Mouse (Mus musculus): ENCODE results near the gene Gm13272. TPM values are rescaled to one million over a fixed set of nuclear protein-coding genes. Genes with fewer than 3 reads are reported as not detected.
"Not testable (repeated sequence)": the region's sequence is repeated elsewhere in the genome, so short reads cannot be mapped to it uniquely, and the experiment has no call there.

Gene Gm13272
- polyA plus RNA-seq, 1 experiment from 2014 or later: not detected

DNA sequence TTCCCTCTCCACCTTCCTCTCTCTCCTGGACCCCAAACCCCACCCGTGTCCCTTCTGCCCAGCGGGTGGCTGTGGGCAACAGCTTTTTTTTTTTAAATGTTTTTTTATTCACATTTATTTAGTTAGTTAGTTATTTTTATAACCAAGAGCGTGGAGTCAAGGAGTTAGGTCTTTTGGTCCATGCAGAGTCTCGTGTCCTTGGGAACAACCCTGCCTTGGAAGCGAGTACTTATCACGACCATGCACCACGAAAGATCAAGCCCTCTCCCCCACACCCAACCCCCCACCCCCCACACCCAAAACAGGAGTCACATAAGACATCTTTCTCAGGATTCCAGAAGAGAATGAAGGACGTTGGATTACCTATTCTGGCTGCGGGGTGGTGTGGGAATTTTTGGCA, 17.3 kb upstream of the Gm13272 start:
- 92% methylated on average over 2 of the region's 9 CpGs for WGBS (ENCODE audit: missing documents)
- H3K79me2 ChIP-seq (ENCODE audit: inconsistent target); H3K4me3 ChIP-seq (ENCODE audit: inconsistent target); H3K36me3 ChIP-seq (ENCODE audit: inconsistent target); H3K27ac ChIP-seq: not testable (repeated sequence)

- H3K79me2 ChIP-seq (ENCODE audit: inconsistent target); H3K4me3 ChIP-seq (ENCODE audit: inconsistent target); H3K27ac ChIP-seq; H3K36me3 ChIP-seq (ENCODE audit: inconsistent target): not testable (repeated sequence)
- WGBS (ENCODE audit: missing documents): 4% methylated on average over 15 of the region's 42 CpGs
These were observed 16.1 kb upstream of the Gm13272 start for GRCm38 (mm10) chr4:88763384-88764018.

- WGBS (ENCODE audit: missing documents): no CpG with 5 or more reads among the region's 32 CpGs
- H3K79me2 ChIP-seq (ENCODE audit: inconsistent target); H3K36me3 ChIP-seq (ENCODE audit: inconsistent target); H3K4me3 ChIP-seq (ENCODE audit: inconsistent target); H3K27ac ChIP-seq: not testable (repeated sequence)
These were observed 6.1 kb upstream of the Gm13272 start, which contains the start of gene Gm13290 for GRCm38 (mm10) chr4:88773534-88773933. Gene Gm13290 (plus strand): TSS chr4:88773834.

DNA sequence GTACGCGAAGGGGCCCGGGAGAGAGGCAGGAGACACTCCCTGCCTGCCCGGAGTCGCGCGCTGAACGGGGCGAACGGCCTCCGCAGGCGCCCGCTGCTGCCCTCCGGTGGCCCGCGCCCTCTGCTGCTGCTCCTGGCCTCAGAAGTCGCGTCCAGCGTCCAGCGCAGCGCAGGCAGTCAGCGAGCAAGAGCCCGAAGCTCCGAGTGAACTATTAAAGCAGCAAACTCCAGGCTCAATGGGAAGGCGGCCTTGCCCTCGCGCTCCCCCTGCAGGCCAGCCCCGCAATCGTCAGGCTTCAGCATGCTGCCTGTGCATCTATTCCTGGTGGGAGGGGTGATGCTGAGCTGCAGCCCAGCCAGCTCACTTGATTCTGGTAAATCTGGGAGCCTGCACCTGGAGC, 3.0 kb upstream of the Gm13272 start, which contains the start of gene Gm13289:
TSS of gene Gm13289 (plus strand) at position 301 of the 400 bp plus-strand sequence.
- not testable (repeated sequence) for H3K36me3 ChIP-seq (ENCODE audit: inconsistent target); H3K79me2 ChIP-seq (ENCODE audit: inconsistent target); H3K27ac ChIP-seq; H3K4me3 ChIP-seq (ENCODE audit: inconsistent target)
- no CpG with 5 or more reads among the region's 29 CpGs for WGBS (ENCODE audit: missing documents)

DNA sequence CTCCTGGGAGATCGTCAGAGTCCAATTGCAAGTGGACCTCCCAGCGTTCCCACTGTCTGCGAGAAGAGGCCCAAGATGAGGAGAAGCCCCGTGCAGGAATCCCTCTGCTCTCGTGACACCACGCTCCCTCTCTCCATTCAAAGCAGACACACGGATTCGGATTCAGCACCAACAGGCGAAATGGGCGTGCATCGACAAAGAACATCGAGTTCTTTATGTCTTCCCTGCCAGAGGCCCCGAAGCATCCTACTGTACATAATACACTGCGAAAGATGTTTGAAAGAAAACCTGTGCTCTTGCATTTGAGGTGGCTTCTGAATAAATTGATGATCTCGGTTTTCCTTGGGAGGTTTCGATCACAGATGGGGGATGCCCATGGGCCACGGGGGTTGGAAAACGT, 670 bp downstream of the Gm13272 start:
- not testable (repeated sequence) for H3K79me2 ChIP-seq (ENCODE audit: inconsistent target); H3K4me3 ChIP-seq (ENCODE audit: inconsistent target); H3K27ac ChIP-seq; H3K36me3 ChIP-seq (ENCODE audit: inconsistent target)
- 90% methylated on average over 2 of the region's 18 CpGs for WGBS (ENCODE audit: missing documents)

DNA sequence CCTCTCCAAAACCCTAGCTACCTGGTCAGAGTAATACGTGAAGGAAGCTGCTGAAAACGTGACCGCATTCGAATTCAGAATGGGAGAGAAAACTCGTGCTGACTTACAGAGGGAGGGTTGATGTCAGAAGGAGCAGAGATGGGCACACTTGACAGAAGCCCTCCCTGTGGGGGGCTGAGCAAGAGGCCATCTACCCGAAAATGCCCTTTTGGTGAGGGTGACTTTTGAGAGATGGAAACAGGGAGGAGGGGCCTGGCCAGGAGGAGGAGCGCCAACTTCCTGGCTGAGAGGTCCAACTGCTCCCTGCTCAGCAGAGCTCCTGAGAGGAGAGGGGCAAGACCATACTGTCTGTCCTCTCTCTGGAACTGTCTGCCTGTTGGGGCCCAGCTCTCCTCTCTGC, 2.2 kb downstream of the Gm13272 start, which contains the start of gene Ifnz:
TSS of gene Ifnz (plus strand) at position 301 of the 400 bp plus-strand sequence.
- Histone ChIP-seq H3K4me3 (ENCODE audit: inconsistent target) (peak within 1 kb of the TSS; percentile 12; the same call in 1 of the 2 replicates), H3K27ac (0 out of 2 replicates have a peak within 1 kb of the TSS, but pooled peaks have one; percentile 33)
- H3K36me3 ChIP-seq (ENCODE audit: inconsistent target); H3K79me2 ChIP-seq (ENCODE audit: inconsistent target): not testable (repeated sequence)
- WGBS (ENCODE audit: missing documents): no CpG with 5 or more reads among the region's 7 CpGs

DNA sequence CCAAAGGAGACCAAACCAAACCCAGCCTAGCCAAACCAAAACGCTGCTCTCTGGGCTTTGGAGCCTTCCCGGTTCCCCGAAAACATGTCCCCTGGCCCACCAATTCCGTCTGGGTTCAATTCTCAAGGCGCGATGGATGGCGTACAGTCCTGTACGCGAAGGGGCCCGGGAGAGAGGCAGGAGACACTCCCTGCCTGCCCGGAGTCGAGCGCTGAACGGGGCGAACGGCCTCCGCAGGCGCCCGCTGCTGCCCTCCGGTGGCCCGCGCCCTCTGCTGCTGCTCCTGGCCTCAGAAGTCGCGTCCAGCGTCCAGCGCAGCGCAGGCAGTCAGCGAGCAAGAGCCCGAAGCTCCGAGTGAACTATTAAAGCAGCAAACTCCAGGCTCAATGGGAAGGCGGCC, 2.7 kb downstream of the Gm13272 start:
- H3K4me3 ChIP-seq (ENCODE audit: inconsistent target): peak overlapping the region; percentile 12; the same call in 1 of the 2 replicates
- no CpG with 5 or more reads among the region's 31 CpGs for WGBS (ENCODE audit: missing documents)
- not testable (repeated sequence) for H3K36me3 ChIP-seq (ENCODE audit: inconsistent target); H3K79me2 ChIP-seq (ENCODE audit: inconsistent target)
- 0 out of 2 replicates have a peak overlapping the region, but pooled peaks have one; percentile 33 for H3K27ac ChIP-seq

DNA sequence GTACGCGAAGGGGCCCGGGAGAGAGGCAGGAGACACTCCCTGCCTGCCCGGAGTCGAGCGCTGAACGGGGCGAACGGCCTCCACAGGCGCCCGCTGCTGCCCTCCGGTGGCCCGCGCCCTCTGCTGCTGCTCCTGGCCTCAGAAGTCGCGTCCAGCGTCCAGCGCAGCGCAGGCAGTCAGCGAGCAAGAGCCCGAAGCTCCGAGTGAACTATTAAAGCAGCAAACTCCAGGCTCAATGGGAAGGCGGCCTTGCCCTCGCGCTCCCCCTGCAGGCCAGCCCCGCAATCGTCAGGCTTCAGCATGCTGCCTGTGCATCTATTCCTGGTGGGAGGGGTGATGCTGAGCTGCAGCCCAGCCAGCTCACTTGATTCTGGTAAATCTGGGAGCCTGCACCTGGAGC, 5.8 kb downstream of the Gm13272 start, which contains the start of gene Gm13276:
TSS of gene Gm13276 (plus strand) at position 301 of the 400 bp plus-strand sequence.
- not testable (repeated sequence) for H3K79me2 ChIP-seq (ENCODE audit: inconsistent target); H3K27ac ChIP-seq; H3K4me3 ChIP-seq (ENCODE audit: inconsistent target); H3K36me3 ChIP-seq (ENCODE audit: inconsistent target)
- no CpG with 5 or more reads among the region's 27 CpGs for WGBS (ENCODE audit: missing documents)

DNA sequence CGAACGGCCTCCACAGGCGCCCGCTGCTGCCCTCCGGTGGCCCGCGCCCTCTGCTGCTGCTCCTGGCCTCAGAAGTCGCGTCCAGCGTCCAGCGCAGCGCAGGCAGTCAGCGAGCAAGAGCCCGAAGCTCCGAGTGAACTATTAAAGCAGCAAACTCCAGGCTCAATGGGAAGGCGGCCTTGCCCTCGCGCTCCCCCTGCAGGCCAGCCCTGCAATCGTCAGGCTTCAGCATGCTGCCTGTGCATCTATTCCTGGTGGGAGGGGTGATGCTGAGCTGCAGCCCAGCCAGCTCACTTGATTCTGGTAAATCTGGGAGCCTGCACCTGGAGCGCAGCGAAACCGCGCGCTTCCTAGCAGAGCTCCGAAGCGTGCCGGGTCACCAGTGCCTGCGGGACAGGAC, 8.8 kb downstream of the Gm13272 start, which contains the start of gene Gm13277:
TSS of gene Gm13277 (plus strand) at position 231 of the 400 bp plus-strand sequence.
- no CpG with 5 or more reads among the region's 28 CpGs for WGBS (ENCODE audit: missing documents)
- not testable (repeated sequence) for H3K36me3 ChIP-seq (ENCODE audit: inconsistent target); H3K4me3 ChIP-seq (ENCODE audit: inconsistent target); H3K27ac ChIP-seq; H3K79me2 ChIP-seq (ENCODE audit: inconsistent target)

DNA sequence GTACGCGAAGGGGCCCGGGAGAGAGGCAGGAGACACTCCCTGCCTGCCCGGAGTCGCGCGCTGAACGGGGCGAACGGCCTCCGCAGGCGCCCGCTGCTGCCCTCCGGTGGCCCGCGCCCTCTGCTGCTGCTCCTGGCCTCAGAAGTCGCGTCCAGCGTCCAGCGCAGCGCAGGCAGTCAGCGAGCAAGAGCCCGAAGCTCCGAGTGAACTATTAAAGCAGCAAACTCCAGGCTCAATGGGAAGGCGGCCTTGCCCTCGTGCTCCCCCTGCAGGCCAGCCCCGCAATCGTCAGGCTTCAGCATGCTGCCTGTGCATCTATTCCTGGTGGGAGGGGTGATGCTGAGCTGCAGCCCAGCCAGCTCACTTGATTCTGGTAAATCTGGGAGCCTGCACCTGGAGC, 11.6 kb downstream of the Gm13272 start, which contains the start of gene Gm13278:
TSS of gene Gm13278 (plus strand) at position 301 of the 400 bp plus-strand sequence.
- not testable (repeated sequence) for H3K79me2 ChIP-seq (ENCODE audit: inconsistent target); H3K4me3 ChIP-seq (ENCODE audit: inconsistent target); H3K27ac ChIP-seq; H3K36me3 ChIP-seq (ENCODE audit: inconsistent target)
- WGBS (ENCODE audit: missing documents): no CpG with 5 or more reads among the region's 28 CpGs

DNA sequence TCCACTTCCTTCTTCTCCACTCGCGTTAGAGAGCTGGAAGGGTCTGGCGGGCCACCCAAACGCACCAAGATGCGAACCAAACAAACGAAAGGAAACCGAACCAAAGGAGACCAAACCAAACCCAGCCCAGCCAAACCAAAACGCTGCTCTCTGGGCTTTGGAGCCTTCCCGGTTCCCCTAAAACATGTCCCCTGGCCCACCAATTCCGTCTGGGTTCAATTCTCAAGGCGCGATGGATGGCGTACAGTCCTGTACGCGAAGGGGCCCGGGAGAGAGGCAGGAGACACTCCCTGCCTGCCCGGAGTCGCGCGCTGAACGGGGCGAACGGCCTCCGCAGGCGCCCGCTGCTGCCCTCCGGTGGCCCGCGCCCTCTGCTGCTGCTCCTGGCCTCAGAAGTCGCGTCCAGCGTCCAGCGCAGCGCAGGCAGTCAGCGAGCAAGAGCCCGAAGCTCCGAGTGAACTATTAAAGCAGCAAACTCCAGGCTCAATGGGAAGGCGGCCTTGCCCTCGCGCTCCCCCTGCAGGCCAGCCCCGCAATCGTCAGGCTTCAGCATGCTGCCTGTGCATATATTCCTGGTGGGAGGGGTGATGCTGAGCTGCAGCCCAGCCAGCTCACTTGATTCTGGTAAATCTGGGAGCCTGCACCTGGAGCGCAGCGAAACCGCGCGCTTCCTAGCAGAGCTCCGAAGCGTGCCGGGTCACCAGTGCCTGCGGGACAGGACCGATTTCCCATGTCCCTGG, 14.5 kb downstream of the Gm13272 start, which contains the start of gene Gm13275:
TSS of gene Gm13275 (plus strand) at position 552 of the 740 bp plus-strand sequence.
- not testable (repeated sequence) for H3K79me2 ChIP-seq (ENCODE audit: inconsistent target); H3K4me3 ChIP-seq (ENCODE audit: inconsistent target); H3K36me3 ChIP-seq (ENCODE audit: inconsistent target); H3K27ac ChIP-seq
- WGBS (ENCODE audit: missing documents): 0% methylated on average over 1 of the region's 52 CpGs

DNA sequence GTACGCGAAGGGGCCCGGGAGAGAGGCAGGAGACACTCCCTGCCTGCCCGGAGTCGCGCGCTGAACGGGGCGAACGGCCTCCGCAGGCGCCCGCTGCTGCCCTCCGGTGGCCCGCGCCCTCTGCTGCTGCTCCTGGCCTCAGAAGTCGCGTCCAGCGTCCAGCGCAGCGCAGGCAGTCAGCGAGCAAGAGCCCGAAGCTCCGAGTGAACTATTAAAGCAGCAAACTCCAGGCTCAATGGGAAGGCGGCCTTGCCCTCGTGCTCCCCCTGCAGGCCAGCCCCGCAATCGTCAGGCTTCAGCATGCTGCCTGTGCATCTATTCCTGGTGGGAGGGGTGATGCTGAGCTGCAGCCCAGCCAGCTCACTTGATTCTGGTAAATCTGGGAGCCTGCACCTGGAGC, 17.4 kb downstream of the Gm13272 start, which contains the start of gene Gm13279:
TSS of gene Gm13279 (plus strand) at position 301 of the 400 bp plus-strand sequence.
- H3K36me3 ChIP-seq (ENCODE audit: inconsistent target); H3K27ac ChIP-seq; H3K79me2 ChIP-seq (ENCODE audit: inconsistent target); H3K4me3 ChIP-seq (ENCODE audit: inconsistent target): not testable (repeated sequence)
- WGBS (ENCODE audit: missing documents): no CpG with 5 or more reads among the region's 28 CpGs

GRCm38 (mm10) chr4:88799365-88799764, 19.7 kb downstream of the Gm13272 start, which contains the start of gene Gm13285:
Gene Gm13285 (plus strand): TSS chr4:88799665.
- not testable (repeated sequence) for H3K4me3 ChIP-seq (ENCODE audit: inconsistent target); H3K79me2 ChIP-seq (ENCODE audit: inconsistent target); H3K36me3 ChIP-seq (ENCODE audit: inconsistent target); H3K27ac ChIP-seq
- no CpG with 5 or more reads among the region's 7 CpGs for whole genome bisulfite sequencing (ENCODE audit: missing documents)

- not testable (repeated sequence) for H3K4me3 ChIP-seq (ENCODE audit: inconsistent target); H3K36me3 ChIP-seq (ENCODE audit: inconsistent target); H3K79me2 ChIP-seq (ENCODE audit: inconsistent target); H3K27ac ChIP-seq
- WGBS (ENCODE audit: missing documents): no CpG with 5 or more reads among the region's 29 CpGs
These were observed 23.3 kb downstream of the Gm13272 start, which contains the start of gene Gm13287 for GRCm38 (mm10) chr4:88802954-88803353. Gene Gm13287 (plus strand): TSS chr4:88803254.

DNA sequence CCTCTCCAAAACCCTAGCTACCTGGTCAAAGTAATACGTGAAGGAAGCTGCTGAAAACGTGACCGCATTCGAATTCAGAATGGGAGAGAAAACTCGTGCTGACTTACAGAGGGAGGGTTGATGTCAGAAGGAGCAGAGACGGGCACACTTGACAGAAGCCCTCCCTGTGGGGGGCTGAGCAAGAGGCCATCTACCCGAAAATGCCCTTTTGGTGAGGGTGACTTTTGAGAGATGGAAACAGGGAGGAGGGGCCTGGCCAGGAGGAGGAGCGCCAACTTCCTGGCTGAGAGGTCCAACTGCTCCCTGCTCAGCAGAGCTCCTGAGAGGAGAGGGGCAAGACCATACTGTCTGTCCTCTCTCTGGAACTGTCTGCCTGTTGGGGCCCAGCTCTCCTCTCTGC, 25.6 kb downstream of the Gm13272 start, which contains the start of gene Gm13288:
TSS of gene Gm13288 (plus strand) at position 301 of the 400 bp plus-strand sequence.
- H3K4me3 ChIP-seq (ENCODE audit: inconsistent target): not testable (repeated sequence)
- WGBS (ENCODE audit: missing documents): no CpG with 5 or more reads among the region's 8 CpGs

More for the DNA sequence above, 25.6 kb downstream of the Gm13272 start, which contains the start of gene Gm13288:
- H3K79me2 ChIP-seq (ENCODE audit: inconsistent target); H3K27ac ChIP-seq; H3K36me3 ChIP-seq (ENCODE audit: inconsistent target): not testable (repeated sequence)
